Mouse (Mus musculus): ENCODE results near the gene Fcgrt. TPM values are rescaled to one million over a fixed set of nuclear protein-coding genes. Genes with fewer than 3 reads are reported as not detected.

Gene Fcgrt
- polyA plus RNA-seq, 1 experiment from 2014 or later = 16.6 TPM

DNA sequence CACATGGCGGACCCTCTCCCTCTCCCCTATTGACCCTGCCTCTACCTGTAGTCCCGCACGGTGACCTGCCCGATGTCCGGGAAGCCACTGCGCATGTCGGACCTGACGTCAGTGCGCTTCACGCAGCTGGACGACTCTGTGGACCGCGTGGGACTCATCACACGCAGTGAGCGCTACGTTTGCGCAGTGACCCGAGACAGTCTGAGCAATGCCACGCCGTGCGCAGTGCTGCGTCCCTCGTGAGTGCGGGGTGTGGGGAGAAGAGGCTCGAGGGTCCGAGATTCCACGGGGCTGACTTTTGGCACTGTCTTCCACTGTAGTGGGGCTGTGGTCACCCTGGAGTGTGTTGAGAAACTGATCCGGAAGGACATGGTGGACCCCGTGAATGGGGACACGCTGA lies 27.1 kb downstream of the Fcgrt start:
- 89% methylated on average over 30 of the region's 30 CpGs for WGBS
- H3K9ac ChIP-seq (replicated peaks) = no peak overlapping the region
- H3K36me3 ChIP-seq = peaks cover 22% of the 10 kb centered on the region
- no peak overlapping the region for H3K4me2 ChIP-seq (replicated peaks)
- H3K27me3 ChIP-seq = no peaks in the 10 kb centered on the region
- peaks cover 2% of the 10 kb centered on the region; the same call in 1 of the 2 replicates for H3K4me1 ChIP-seq
- H3K27ac ChIP-seq (replicated peaks) = no peak overlapping the region
- no peaks in the 10 kb centered on the region for H3K9me3 ChIP-seq
- H3K4me3 ChIP-seq = no peak overlapping the region
- no peak for ATAC-seq (replicated peaks)

DNA sequence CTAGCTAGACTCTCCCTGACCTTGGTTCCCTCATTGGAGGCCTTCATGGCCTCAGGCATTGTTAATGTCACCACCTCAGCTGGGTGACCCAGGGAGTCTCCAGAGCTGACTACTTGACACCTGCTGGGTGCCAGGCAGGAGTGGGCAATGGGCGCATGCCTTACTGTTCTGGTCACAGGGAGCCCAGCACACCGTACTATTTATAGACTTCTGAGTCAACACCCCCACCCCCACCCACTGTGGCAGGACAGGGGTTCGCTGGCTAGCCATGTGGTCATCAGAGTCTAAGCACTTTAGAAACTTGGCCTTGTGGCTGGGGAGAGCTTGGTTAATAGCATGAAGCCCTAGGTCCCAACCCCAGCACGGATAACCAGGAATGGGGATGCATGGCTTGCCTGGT lies 28.2 kb downstream of the Fcgrt start:
- Histone ChIP-seq H3K36me3 (peaks cover 22% of the 10 kb centered on the region), H3K9ac (replicated peaks) (no peak overlapping the region), H3K27ac (replicated peaks) (no peak overlapping the region), H3K4me1 (peaks cover 2% of the 10 kb centered on the region; the same call in 1 of the 2 replicates), H3K9me3 (no peaks in the 10 kb centered on the region), H3K4me2 (replicated peaks) (no peak overlapping the region), H3K27me3 (no peaks in the 10 kb centered on the region), H3K4me3 (no peak overlapping the region)
- ATAC-seq (replicated peaks) = no peak
- 91% methylated on average over 4 of the region's 4 CpGs for WGBS

DNA sequence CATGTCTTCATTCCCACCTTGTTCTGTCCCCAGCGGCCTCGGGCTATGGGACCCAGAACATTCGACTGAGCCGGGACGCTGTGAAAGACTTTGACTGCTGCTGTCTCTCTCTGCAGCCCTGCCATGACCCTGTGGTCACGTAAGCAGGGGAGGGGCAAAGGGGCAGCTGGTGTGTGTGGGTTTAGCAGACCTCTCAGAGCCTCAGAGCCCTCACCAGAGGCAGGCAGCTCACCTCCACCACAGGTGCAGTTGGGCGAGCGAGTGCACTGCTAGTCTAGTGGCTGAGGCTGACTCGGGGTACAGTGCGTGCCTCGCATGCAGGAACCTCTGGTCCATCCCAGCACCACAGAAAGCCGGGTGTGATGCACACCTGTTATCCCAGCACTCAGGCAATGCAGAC lies 29.7 kb downstream of the Fcgrt start:
- no peak overlapping the region for H3K9ac ChIP-seq (replicated peaks)
- no peak for ATAC-seq (replicated peaks)
- 92% methylated on average over 12 of the region's 12 CpGs for WGBS
- H3K4me3 ChIP-seq = no peak overlapping the region
- H3K27me3 ChIP-seq = no peaks in the 10 kb centered on the region
- H3K36me3 ChIP-seq = peaks cover 22% of the 10 kb centered on the region
- H3K9me3 ChIP-seq = no peaks in the 10 kb centered on the region
- no peak overlapping the region for H3K4me2 ChIP-seq (replicated peaks)
- H3K27ac ChIP-seq (replicated peaks) = no peak overlapping the region
- H3K4me1 ChIP-seq = no peaks in the 10 kb centered on the region

DNA sequence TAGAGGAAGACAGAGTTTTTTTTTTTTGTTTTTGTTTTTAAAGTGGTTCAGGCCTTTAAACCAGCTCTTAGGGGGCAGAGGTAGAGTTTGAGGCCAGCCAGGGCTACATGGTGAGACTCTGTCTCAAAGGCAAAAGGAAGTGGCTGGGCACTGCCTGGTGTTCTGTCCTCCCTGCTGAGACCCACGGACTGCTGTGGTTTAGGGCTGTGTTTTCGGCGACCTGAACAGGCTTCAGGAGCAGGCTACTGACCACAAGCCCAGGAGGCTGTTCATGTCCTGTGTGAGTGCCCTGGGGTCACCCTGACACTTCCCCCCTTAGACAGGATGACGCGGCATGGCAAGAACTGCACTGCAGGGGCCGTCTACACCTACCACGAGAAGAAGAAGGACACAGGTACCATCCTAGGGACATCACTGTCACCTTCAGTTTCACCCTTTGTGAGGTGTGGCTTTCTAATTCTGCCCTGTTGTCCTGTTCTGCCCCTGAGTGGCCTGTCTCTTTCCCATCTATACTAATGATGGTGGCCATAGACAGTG lies 30.4 kb downstream of the Fcgrt start:
- no peaks in the 10 kb centered on the region for H3K9me3 ChIP-seq
- H3K27ac ChIP-seq (replicated peaks) = no peak overlapping the region
- no peak overlapping the region for H3K4me3 ChIP-seq
- no peak overlapping the region for H3K4me2 ChIP-seq (replicated peaks)
- no peak overlapping the region for H3K9ac ChIP-seq (replicated peaks)
- H3K4me1 ChIP-seq = no peaks in the 10 kb centered on the region
- ATAC-seq (replicated peaks) = no peak
- peaks cover 22% of the 10 kb centered on the region for H3K36me3 ChIP-seq
- 82% methylated on average over 7 of the region's 7 CpGs for whole genome bisulfite sequencing
- no peaks in the 10 kb centered on the region for H3K27me3 ChIP-seq

DNA sequence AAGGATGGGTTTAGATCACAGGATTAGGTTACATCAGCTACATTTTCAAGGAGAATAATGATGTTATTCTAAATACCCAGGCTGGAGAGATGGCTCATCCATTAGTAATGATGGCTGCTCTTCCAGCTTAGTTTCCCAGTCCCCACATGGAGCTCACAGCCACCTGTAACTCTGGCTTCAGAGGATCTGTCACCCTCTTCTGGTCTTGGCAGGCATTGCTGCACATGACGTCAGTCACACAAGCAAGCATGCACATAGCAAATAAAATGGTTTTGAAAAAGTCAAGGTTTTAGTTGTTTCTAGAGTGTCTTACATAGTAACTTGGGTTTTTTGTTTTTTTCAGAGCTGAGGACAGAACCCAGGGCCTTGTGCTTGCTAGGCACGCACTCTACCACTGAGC lies 31.4 kb downstream of the Fcgrt start:
- Histone ChIP-seq H3K4me2 (replicated peaks) (no peak overlapping the region), H3K4me1 (no peaks in the 10 kb centered on the region), H3K27ac (replicated peaks) (no peak overlapping the region), H3K36me3 (peaks cover 18% of the 10 kb centered on the region), H3K9ac (replicated peaks) (no peak overlapping the region), H3K27me3 (no peaks in the 10 kb centered on the region), H3K9me3 (no peaks in the 10 kb centered on the region), H3K4me3 (no peak overlapping the region)
- ATAC-seq (replicated peaks) = no peak
- 66% methylated on average over 2 of the region's 2 CpGs for WGBS

DNA sequence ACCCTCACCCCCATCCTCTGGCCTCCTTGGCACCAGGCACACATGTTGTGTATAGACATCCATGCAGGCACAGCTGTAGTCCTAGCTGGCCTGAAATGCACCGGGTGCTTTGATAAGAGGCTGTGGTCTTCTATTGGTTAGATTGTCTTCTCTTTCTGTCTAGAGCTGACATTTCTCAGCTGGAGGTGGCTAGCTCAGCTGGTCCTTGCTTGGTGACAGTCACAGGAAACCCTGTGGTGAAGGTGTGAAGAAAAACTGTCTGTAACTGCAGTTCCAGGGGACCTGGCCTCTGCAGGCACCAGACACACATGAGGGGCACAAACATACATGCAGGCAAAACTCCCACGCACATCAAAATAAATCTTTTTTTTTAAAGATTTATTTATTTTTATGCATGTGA lies 34.0 kb downstream of the Fcgrt start:
- ATAC-seq (replicated peaks) = no peak
- no peaks in the 10 kb centered on the region for H3K36me3 ChIP-seq
- H3K9me3 ChIP-seq = no peaks in the 10 kb centered on the region
- H3K4me1 ChIP-seq = no peaks in the 10 kb centered on the region
- no peak overlapping the region for H3K9ac ChIP-seq (replicated peaks)
- H3K4me3 ChIP-seq = no peak overlapping the region
- H3K27me3 ChIP-seq = no peaks in the 10 kb centered on the region
- 96% methylated on average over 2 of the region's 2 CpGs for WGBS
- H3K4me2 ChIP-seq (replicated peaks) = no peak overlapping the region
- no peak overlapping the region for H3K27ac ChIP-seq (replicated peaks)

DNA sequence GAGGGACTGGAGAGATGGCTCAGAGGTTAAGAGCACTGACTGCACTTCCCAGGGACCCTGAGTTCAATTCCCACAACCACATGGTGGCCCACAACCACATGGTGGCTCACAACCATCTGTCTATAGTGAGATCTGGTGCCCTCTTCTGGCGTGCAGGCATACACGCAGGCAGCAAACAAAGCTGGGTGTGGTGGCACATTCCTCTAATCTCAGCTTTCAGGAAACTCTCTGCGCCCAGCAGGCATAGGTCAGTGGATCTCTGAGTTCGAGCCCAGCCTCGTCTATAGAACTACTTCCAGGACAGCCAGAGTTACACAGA lies 35.7 kb downstream of the Fcgrt start:
- no peaks in the 10 kb centered on the region for H3K36me3 ChIP-seq
- no peaks in the 10 kb centered on the region for H3K9me3 ChIP-seq
- no peak overlapping the region for H3K4me2 ChIP-seq (replicated peaks)
- no peak overlapping the region for H3K4me3 ChIP-seq
- ATAC-seq (replicated peaks) = no peak
- H3K27me3 ChIP-seq = no peaks in the 10 kb centered on the region
- WGBS = 22% methylated on average over 5 of the region's 5 CpGs
- H3K27ac ChIP-seq (replicated peaks) = no peak overlapping the region
- no peak overlapping the region for H3K9ac ChIP-seq (replicated peaks)
- peaks cover 13% of the 10 kb centered on the region for H3K4me1 ChIP-seq

DNA sequence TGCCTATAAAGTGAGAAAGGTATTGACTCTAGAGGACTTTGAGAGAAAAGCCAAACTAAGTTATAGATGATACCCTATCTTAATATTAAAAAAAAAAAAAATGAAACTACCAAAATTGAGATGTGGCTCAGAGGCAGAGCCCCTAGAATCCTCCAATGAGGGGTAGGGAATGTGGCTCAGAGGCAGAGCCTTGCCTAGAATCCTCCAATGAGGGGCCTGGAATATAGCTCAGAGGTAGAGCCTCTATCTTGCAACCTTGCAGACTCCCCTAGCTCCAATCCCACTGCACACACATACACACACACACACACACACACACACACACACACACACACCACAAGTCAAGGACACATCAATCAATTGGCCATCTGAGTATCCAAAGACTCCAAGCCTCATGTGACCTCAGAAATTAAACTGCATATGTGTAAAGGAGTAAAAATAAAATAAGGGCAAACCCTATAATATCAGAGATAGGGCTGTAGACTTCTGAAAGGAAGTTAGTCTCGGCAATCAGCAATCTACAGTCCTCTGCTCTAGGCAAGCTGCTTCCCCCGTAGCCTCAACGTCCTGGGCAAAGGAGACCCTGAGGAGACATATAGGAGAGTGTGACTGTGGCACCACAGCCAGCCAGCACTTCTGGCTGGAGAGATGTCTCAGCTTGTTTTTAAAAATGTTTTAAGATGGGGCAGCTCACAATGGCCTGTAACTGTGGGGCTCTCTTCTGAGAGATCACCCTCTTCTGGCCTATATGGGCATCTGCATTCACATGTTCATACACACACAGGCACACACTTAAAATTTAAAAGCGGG lies 36.3 kb downstream of the Fcgrt start:
- Histone ChIP-seq H3K27me3 (no peaks in the 10 kb centered on the region), H3K36me3 (no peaks in the 10 kb centered on the region), H3K9ac (replicated peaks) (no peak overlapping the region), H3K4me3 (no peak overlapping the region), H3K4me1 (peaks cover 13% of the 10 kb centered on the region), H3K27ac (replicated peaks) (no peak overlapping the region), H3K9me3 (no peaks in the 10 kb centered on the region), H3K4me2 (replicated peaks) (no peak overlapping the region)
- WGBS = 80% methylated on average over 4 of the region's 4 CpGs
- no peak for ATAC-seq (replicated peaks)

DNA sequence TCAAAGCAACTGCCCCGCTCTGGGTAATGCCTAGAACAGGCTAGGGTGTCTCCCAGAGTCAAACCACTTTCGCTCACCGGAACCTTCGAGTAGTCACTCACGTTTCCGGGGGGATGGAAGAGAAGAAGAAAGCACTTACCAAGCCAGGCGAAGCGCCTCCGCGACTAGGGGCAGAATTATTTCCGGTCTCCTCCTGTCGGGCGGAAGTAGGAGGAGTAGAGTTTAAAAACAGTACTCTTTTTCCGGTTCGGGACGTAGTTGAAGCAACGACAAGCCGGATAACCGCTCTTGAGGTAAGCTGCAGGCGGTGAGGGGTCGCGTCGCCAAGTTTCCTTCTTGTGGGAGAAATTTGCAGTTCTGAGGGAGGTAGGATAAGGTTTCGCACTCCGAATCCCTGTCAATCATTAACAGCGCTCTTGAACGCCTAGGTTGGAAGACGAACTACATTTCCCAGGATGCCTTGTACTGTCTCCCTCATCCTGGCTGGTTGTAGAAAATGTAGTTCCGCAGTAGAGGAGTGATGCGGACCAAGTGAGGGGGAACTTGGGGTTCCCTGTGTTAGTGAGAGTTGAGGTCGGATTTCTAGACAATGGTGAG lies 41.3 kb downstream of the Fcgrt start, which contains the start of the genes Nosip and Prrg2:
Gene Nosip (plus strand): TSS at position 191 of the 597 bp plus-strand sequence.
Gene Prrg2 (minus strand): TSS at position 439 of the 597 bp plus-strand sequence.
- under 1% methylated on average over 31 of the region's 31 CpGs for WGBS
- Histone ChIP-seq H3K4me3 (peak within 1 kb of the TSS; percentile 95), H3K9ac (replicated peaks) (peak within 1 kb of the TSS; percentile 66), H3K4me2 (replicated peaks) (peak within 1 kb of the TSS; percentile 56), H3K27me3 (no peaks in the 10 kb centered on the region), H3K9me3 (no peaks in the 10 kb centered on the region), H3K36me3 (no peaks in the 10 kb centered on the region), H3K27ac (replicated peaks) (peak within 1 kb of the TSS; percentile 96), H3K4me1 (peaks cover 34% of the 10 kb centered on the region)
- peak; percentile 89 for ATAC-seq (replicated peaks)

DNA sequence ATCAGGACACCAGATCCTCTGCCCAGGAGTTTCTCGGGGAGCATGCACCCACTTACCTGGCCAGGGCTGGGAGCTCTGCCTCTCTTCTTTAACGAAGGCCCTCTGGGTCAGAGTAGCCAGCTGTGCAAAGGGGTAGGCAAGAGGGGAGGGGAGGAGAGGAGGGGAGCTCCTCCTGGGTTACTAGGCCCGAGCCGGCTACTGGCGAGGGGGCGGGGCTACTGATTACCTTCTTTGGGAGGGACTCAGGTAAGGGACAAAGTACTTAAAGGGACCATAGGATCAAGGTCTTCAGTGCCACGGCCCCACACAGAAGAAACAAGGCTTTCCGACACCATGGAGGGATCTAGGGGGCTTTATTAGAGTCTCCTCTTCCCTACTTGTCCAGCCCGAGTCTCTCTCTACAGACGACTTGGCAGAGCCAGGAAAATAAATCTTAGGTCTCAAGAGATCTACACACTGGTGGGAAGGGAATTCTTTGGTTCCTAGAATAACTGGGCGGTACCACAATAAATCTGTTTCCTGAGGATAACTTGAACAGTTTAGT lies 42.0 kb downstream of the Fcgrt start:
- no peak for ATAC-seq (replicated peaks)
- Histone ChIP-seq H3K4me2 (replicated peaks) (peak overlapping the region; percentile 56), H3K4me3 (peak overlapping the region; percentile 95), H3K9me3 (no peaks in the 10 kb centered on the region), H3K4me1 (peaks cover 34% of the 10 kb centered on the region), H3K27me3 (no peaks in the 10 kb centered on the region), H3K27ac (replicated peaks) (peak overlapping the region; percentile 96), H3K36me3 (no peaks in the 10 kb centered on the region), H3K9ac (replicated peaks) (peak overlapping the region; percentile 66)
- WGBS = 17% methylated on average over 11 of the region's 11 CpGs

DNA sequence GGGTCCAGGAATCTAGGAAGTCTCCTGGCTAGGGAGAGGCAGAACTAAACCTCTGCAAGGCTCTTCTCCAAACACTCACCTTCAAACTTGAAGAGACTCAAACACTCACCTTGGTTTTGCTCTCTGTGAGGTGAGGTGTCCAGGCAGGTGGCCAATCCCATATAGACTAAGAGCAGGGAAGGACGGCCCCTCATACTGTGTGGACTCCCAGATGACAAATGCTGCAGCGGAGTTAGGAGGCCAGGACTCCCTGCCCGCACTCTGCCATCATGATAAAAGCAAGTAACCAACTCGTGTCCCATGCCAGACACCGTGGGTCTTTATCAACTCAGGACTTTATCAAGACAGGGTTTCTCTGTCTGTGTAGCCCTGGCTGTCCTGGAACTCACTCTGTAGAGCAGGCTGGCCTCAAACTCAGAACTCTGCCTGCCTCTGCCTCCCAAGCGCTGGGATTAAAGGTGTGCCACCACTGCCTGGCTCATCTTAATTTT lies 43.0 kb downstream of the Fcgrt start:
- Histone ChIP-seq H3K9ac (replicated peaks) (no peak overlapping the region), H3K4me2 (replicated peaks) (no peak overlapping the region), H3K9me3 (no peaks in the 10 kb centered on the region), H3K4me3 (no peak overlapping the region), H3K27ac (replicated peaks) (no peak overlapping the region), H3K27me3 (no peaks in the 10 kb centered on the region), H3K36me3 (no peaks in the 10 kb centered on the region), H3K4me1 (peaks cover 34% of the 10 kb centered on the region)
- 90% methylated on average over 6 of the region's 6 CpGs for WGBS
- ATAC-seq (replicated peaks) = no peak
